Mouse (Mus musculus) heart, embryonic 13.5 days (tissue): ENCODE results near the gene Arhgap45. TPM values are rescaled to one million over a fixed set of nuclear protein-coding genes. Genes with fewer than 3 reads are reported as not detected.
A peak's percentile ranks its signal among the peaks of the same experiment; 100 is the strongest.

Experiments
- ATAC-seq: fragments of 200-750 bp; cut with Nextera tagmentation; 2 replicates; pipeline ENCODE4 v1.8.0; 2017; ENCODE audit warnings: moderate TSS enrichment; ENCODE audit not compliant: insufficient number of reproducible peaks, low FRiP score, low TSS enrichment; ENCODE audit errors: extremely low read depth
- H3K27ac ChIP-seq: fragments of 300-500 bp; sonication (generic); replicated peaks from 2 replicates; pipeline ENCODE4 v1.5.1; 2015; ENCODE audit warnings: moderate library complexity, mild to moderate bottlenecking, inconsistent platforms
- H3K27me3 ChIP-seq: fragments of 300-500 bp; sonication (generic); replicated peaks from 2 replicates; pipeline ENCODE4 v1.6.1; 2015; ENCODE audit warnings: mild to moderate bottlenecking, inconsistent platforms
- H3K36me3 ChIP-seq: fragments of 300-500 bp; sonication (generic); 2 replicates; pipeline ENCODE4 v1.6.1; 2015; ENCODE audit warnings: mild to moderate bottlenecking, inconsistent platforms
- H3K4me1 ChIP-seq: fragments of 300-500 bp; sonication (generic); 2 replicates; pipeline ENCODE4 v1.6.1; 2015; ENCODE audit warnings: inconsistent platforms
- H3K4me2 ChIP-seq: fragments of 300-500 bp; sonication (generic); 2 replicates; pipeline ENCODE4 v1.6.1; 2015; ENCODE audit warnings: inconsistent platforms, mild to moderate bottlenecking, moderate library complexity
- H3K4me3 ChIP-seq: fragments of 300-500 bp; sonication (generic); 2 replicates; pipeline ENCODE4 v1.5.1; 2015; ENCODE audit warnings: moderate library complexity, mild to moderate bottlenecking, inconsistent platforms
- H3K9ac ChIP-seq: fragments of 300-500 bp; sonication (generic); 2 replicates; pipeline ENCODE4 v1.6.1; 2015; ENCODE audit warnings: inconsistent platforms, mild to moderate bottlenecking, moderate library complexity
- H3K9me3 ChIP-seq: fragments of 300-500 bp; sonication (generic); 2 replicates; pipeline ENCODE4 v1.6.1; 2016; ENCODE audit warnings: inconsistent platforms
- WGBS: fragments of 180-500 bp; shearing (Covaris S2); methylation state at CpG from one replicate; pipeline ENCODE4 v1.1.7; 2015; ENCODE audit warnings: mixed read lengths; 5-methylcytosine and 5-hydroxymethylcytosine counted together
- polyA plus RNA-seq: library from polyadenylated mRNA; unstranded; fragments of >200 nt; fragmentation: Nextera tagmentation; extraction: Ambion mirVana; gene quantifications from 2 replicates; pipeline ENCODE4 v1.2.1, GENCODE M21; 2015

Arhgap45 gene
- polyA plus RNA-seq, 1 experiment from 2014 or later = 6.5 TPM

- WGBS = 71% methylated on average over 30 of the region's 30 CpGs
- no peak for ATAC-seq
Observed at GRCm38 (mm10) chr10:80057683-80058326, 41.4 kb downstream of the Arhgap45 start.

DNA sequence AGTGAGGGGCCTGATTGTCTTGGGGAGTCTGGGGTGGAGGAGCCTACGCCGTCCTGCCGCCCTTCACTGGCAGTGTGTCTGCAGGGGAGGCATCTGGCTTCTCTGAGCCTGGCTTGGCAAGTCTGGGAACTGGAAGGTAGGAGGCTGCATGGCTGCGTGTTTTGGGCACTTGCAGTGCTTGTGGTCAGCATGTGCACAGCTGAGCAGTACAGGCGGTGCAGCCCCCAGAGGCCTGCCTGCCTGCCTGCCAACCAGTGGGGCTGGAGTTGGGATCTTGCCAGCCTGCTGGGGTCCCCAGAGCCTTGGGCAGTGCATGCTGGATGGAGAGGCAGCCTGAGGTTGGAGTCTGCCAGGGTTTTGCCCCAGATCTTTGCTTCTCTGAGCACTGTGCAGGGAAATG lies 46.7 kb downstream of the Arhgap45 start:
- no peaks in the 10 kb centered on the region for H3K9me3 ChIP-seq
- peaks cover 94% of the 10 kb centered on the region for H3K36me3 ChIP-seq
- no peak overlapping the region for H3K4me3 ChIP-seq
- H3K27ac ChIP-seq = peak overlapping the region; percentile 12; the same call in 1 of the 2 replicates
- no peak overlapping the region for H3K4me2 ChIP-seq
- ATAC-seq = no peak
- no peaks in the 10 kb centered on the region for H3K27me3 ChIP-seq
- H3K9ac ChIP-seq = no peak overlapping the region
- WGBS = 86% methylated on average over 5 of the region's 5 CpGs
- peaks cover 6% of the 10 kb centered on the region; the same call in 1 of the 2 replicates for H3K4me1 ChIP-seq

More at GRCm38 (mm10) chr10:80057683-80058326, 41.4 kb downstream of the Arhgap45 start:
- Histone ChIP-seq H3K4me1 (peaks cover 17% of the 10 kb centered on the region), H3K36me3 (peaks cover 76% of the 10 kb centered on the region), H3K4me3 (no peak overlapping the region), H3K9ac (no peak overlapping the region), H3K27me3 (no peaks in the 10 kb centered on the region), H3K9me3 (no peaks in the 10 kb centered on the region), H3K27ac (no peak overlapping the region), H3K4me2 (no peak overlapping the region)

GRCm38 (mm10) chr10:80063877-80064650 lies 47.6 kb downstream of the Arhgap45 start:
- Histone ChIP-seq H3K36me3 (peaks cover 88% of the 10 kb centered on the region), H3K4me2 (no peak overlapping the region), H3K4me3 (no peak overlapping the region), H3K27me3 (no peaks in the 10 kb centered on the region), H3K9me3 (no peaks in the 10 kb centered on the region), H3K27ac (peak overlapping the region; percentile 12; the same call in 1 of the 2 replicates), H3K4me1 (peaks cover 6% of the 10 kb centered on the region; the same call in 1 of the 2 replicates), H3K9ac (no peak overlapping the region)
- WGBS = 72% methylated on average over 23 of the region's 23 CpGs
- no peak for ATAC-seq

GRCm38 (mm10) chr10:80069251-80069650 lies 52.8 kb downstream of the Arhgap45 start:
- no peak overlapping the region for H3K27ac ChIP-seq
- no peak for ATAC-seq
- H3K4me2 ChIP-seq = no peak overlapping the region
- H3K36me3 ChIP-seq = peaks cover 37% of the 10 kb centered on the region
- 89% methylated on average over 6 of the region's 7 CpGs for WGBS
- H3K9ac ChIP-seq = no peak overlapping the region
- H3K4me1 ChIP-seq = peaks cover 46% of the 10 kb centered on the region
- H3K4me3 ChIP-seq = no peak overlapping the region
- H3K9me3 ChIP-seq = no peaks in the 10 kb centered on the region
- H3K27me3 ChIP-seq = no peaks in the 10 kb centered on the region

GRCm38 (mm10) chr10:80069948-80070450 lies 53.5 kb downstream of the Arhgap45 start:
- Histone ChIP-seq H3K27ac (peak overlapping the region; percentile 85; the same call in 1 of the 2 replicates), H3K4me1 (peaks cover 53% of the 10 kb centered on the region), H3K27me3 (no peaks in the 10 kb centered on the region), H3K9me3 (no peaks in the 10 kb centered on the region), H3K36me3 (peaks cover 29% of the 10 kb centered on the region), H3K4me3 (no peak overlapping the region), H3K4me2 (no peak overlapping the region), H3K9ac (no peak overlapping the region)
- no peak for ATAC-seq
- 84% methylated on average over 4 of the region's 4 CpGs for WGBS

- no peak overlapping the region for H3K4me3 ChIP-seq
- 39% methylated on average over 9 of the region's 9 CpGs for WGBS
Observed at GRCm38 (mm10) chr10:80070837-80071515, 54.5 kb downstream of the Arhgap45 start.

DNA sequence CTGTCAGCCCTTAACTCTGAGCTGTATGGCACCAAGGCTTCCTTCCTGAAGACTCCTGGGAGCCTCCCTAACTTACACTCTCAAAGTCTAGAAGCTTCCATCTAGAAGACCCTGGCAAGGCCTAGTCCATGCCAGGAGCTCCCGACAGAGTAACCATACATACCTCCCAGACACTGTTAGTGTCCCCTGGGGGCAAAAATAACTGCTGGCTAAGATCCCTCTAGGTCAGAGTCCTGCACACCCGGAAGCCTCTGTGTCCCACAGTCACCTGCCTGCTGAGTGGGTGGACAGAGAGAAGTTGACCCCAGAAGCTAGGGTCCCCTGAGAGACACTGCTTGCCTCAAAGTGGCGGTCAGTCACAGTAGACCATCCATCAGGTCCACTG lies 55.1 kb downstream of the Arhgap45 start:
- no peak overlapping the region for H3K4me3 ChIP-seq
- ATAC-seq = no peak
- WGBS = 49% methylated on average over 3 of the region's 3 CpGs
- H3K27me3 ChIP-seq = no peaks in the 10 kb centered on the region
- H3K36me3 ChIP-seq = peaks cover 18% of the 10 kb centered on the region
- H3K27ac ChIP-seq = peak overlapping the region; percentile 85
- H3K4me2 ChIP-seq = peak overlapping the region; percentile 33
- peaks cover 62% of the 10 kb centered on the region for H3K4me1 ChIP-seq
- no peaks in the 10 kb centered on the region for H3K9me3 ChIP-seq
- peak overlapping the region; percentile 66 for H3K9ac ChIP-seq

More at GRCm38 (mm10) chr10:80070837-80071515, 54.5 kb downstream of the Arhgap45 start:
- Histone ChIP-seq H3K27ac (peak overlapping the region; percentile 85), H3K9me3 (no peaks in the 10 kb centered on the region), H3K36me3 (peaks cover 23% of the 10 kb centered on the region), H3K9ac (peak overlapping the region; percentile 66), H3K4me2 (peak overlapping the region; percentile 33), H3K27me3 (no peaks in the 10 kb centered on the region), H3K4me1 (peaks cover 62% of the 10 kb centered on the region)
- peak; percentile 64 for ATAC-seq

GRCm38 (mm10) chr10:80072623-80073489 lies 56.4 kb downstream of the Arhgap45 start:
- Histone ChIP-seq H3K36me3 (peaks cover 11% of the 10 kb centered on the region; the same call in 1 of the 2 replicates), H3K27ac (no peak overlapping the region), H3K4me3 (no peak overlapping the region), H3K4me2 (no peak overlapping the region), H3K9ac (peak overlapping the region; percentile 15), H3K27me3 (no peaks in the 10 kb centered on the region), H3K9me3 (no peaks in the 10 kb centered on the region), H3K4me1 (peaks cover 62% of the 10 kb centered on the region)
- WGBS = 79% methylated on average over 20 of the region's 20 CpGs
- no peak for ATAC-seq

GRCm38 (mm10) chr10:80074813-80075601 lies 58.6 kb downstream of the Arhgap45 start:
- Histone ChIP-seq H3K27me3 (no peaks in the 10 kb centered on the region), H3K4me1 (peaks cover 58% of the 10 kb centered on the region), H3K4me2 (peak overlapping the region; percentile 68), H3K36me3 (peaks cover 24% of the 10 kb centered on the region), H3K27ac (peak overlapping the region; percentile 61), H3K9me3 (no peaks in the 10 kb centered on the region), H3K4me3 (peak overlapping the region; percentile 42), H3K9ac (peak overlapping the region; percentile 77)
- WGBS = 16% methylated on average over 28 of the region's 28 CpGs
- ATAC-seq = no peak

DNA sequence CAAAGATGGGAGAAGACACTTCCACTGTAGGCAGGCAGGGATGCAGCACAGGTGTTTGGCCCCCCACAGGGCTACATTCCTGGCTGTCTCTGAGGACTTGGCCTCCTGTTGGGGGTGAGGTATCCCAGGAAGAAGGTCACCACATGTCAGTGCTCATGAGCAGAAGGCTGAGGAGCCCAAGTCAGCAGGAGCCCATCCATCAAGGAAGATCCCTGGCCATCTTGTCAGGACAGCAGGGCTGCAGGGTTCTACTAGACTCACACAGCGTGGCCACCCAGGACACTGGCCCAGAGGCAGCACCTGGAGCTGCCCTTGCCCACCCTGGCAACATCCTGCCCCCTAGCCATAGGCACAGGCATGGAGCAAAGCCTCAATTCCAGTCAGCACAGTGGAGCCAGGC lies 59.5 kb downstream of the Arhgap45 start:
- Histone ChIP-seq H3K4me2 (no peak overlapping the region), H3K36me3 (peaks cover 34% of the 10 kb centered on the region), H3K4me3 (no peak overlapping the region), H3K9ac (peak overlapping the region; percentile 77; the same call in 1 of the 2 replicates), H3K27ac (peak overlapping the region; percentile 61), H3K9me3 (no peaks in the 10 kb centered on the region), H3K27me3 (no peaks in the 10 kb centered on the region), H3K4me1 (peaks cover 49% of the 10 kb centered on the region)
- ATAC-seq = no peak
- WGBS = 61% methylated on average over 1 of the region's 1 CpGs
